In the genomic region with DNA sequence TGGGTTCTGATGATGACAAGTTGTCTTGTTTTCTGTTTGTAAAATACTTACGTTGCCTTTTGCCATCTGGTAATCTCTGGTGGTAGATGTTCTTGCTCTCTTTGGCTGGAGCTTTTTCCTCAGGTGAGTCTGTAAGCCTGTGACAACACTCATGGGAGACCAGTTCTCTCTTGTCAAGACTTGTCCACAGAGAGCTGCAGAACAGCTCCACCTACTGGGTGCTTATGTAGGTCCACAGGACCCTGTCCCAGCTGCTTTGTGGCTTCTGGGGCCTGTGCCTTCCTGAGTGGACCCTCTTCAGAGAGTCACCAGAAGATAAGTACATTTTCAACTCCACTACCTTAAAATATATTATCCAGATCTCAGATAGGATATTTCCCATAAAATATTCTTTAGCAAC, we compare ENCODE assay signal across 15 mouse cellular contexts.
A peak's percentile ranks its signal among the peaks of the same experiment; 100 is the strongest.
DNase-seq lines count a peak whose midpoint lies in the region; ATAC-seq and TF ChIP-seq lines count a peak whose summit lies in the region.
"Had no signal": no experiment of that assay in that cellular context is flagged by ENCODE, and none has a peak within 500 bp of the region (broad histone marks: within the 10 kb centered on the region; RNA-seq: fewer than 3 reads in every experiment).

No protein-coding gene starts in this region.

- no peaks in the 10 kb centered on the region for H3K27me3 ChIP-seq in kidney, adult 2 months (replicated peaks; ENCODE audit: control insufficient read depth, insufficient read depth, low read length)
- H3K27me3 ChIP-seq: liver, embryonic 15.5 days; megakaryocyte, embryonic 14.5 days had no signal

- TF ChIP-seq CTCF in kidney, adult 2 months (conservative IDR thresholded peaks at IDR 0.05; ENCODE audit: insufficient read depth, insufficient read length, low read depth, low read length), result 0 out of 2 replicates have a peak, but pooled peaks have one; percentile 10

- no peaks in the 10 kb centered on the region for H3K36me3 ChIP-seq in kidney, adult 2 months (ENCODE audit: control insufficient read depth, insufficient read depth, low read length)
- H3K36me3 ChIP-seq: liver, embryonic 15.5 days had no signal

- H3K4me3 ChIP-seq in kidney, adult 2 months (ENCODE audit: insufficient read depth, low read depth, low read length), result no peak overlapping the region
- H3K4me3 ChIP-seq: erythroblast, embryonic 14.5 days; heart, adult 2 months; liver, embryonic 15.5 days; megakaryocyte, embryonic 14.5 days; myocyte had no signal

- WGBS in kidney, adult 2 months, result 80% methylated on average over 1 of the region's 1 CpGs

- H3K4me1 ChIP-seq in kidney, adult 2 months (ENCODE audit: control insufficient read depth, insufficient read depth, low read length), result no peaks in the 10 kb centered on the region
- H3K4me1 ChIP-seq: liver, embryonic 15.5 days; megakaryocyte, embryonic 14.5 days had no signal

- DNase-seq in kidney, adult 2 months, result no peak
- no peak for DNase-seq in kidney, postnatal 25 days
- peak; percentile 22 for DNase-seq in retina, embryonic 14.5 days (ENCODE audit: low spot score)
- no peak for DNase-seq in retina, postnatal 1 day
- peak; percentile 5 for DNase-seq in brain, adult 2 months (ENCODE audit: low read depth, low spot score)
- no peak for DNase-seq in layer of hippocampus, adult 9-11 months
- DNase-seq: cerebellum, adult 9-11 months; heart, adult 2 months; thymus, postnatal 14 days had no signal

- no peak for ATAC-seq in monocyte, adult 5-6 weeks (replicated peaks; ENCODE audit: insufficient number of reproducible peaks, low FRiP score, low TSS enrichment, poor library complexity, severe bottlenecking)
- ATAC-seq: inflammation-experienced regulatory T-cells, adult 6 months had no signal

- H3K27ac ChIP-seq in kidney, adult 2 months (ENCODE audit: insufficient read depth, low read depth, low read length), result no peak overlapping the region
- H3K27ac ChIP-seq: heart, adult 2 months; liver, embryonic 15.5 days had no signal

- TF ChIP-seq POLR2A in kidney, adult 2 months (IDR thresholded peaks at IDR 0.05; ENCODE audit: low read depth, low read length), result no peak

Comparison
In these comparisons a context has a peak if more than half of its experiments do, and no peak if none do; other contexts are left out.
1. DNase-seq: peak in retina, embryonic 14.5 days (single experiment) and brain, adult 2 months (single experiment); none in kidney, adult 2 months (single experiment), kidney, postnatal 25 days (0 of 2), retina, postnatal 1 day (single experiment) and layer of hippocampus, adult 9-11 months (single experiment).